Mouse (Mus musculus): ENCODE results near the gene Ninj2.

Gene Ninj2

GRCm38 (mm10) chr6:120127321-120127720 is 34.2 kb downstream of the Ninj2 start:
- DNase-seq (ENCODE audit: inconsistent age in 2 of 2, low spot score in 1 of 2), result no peak

GRCm38 (mm10) chr6:120134748-120135147 is 41.6 kb downstream of the Ninj2 start:
- DNase-seq (ENCODE audit: inconsistent age in 2 of 2, low spot score in 1 of 2), result no peak

DNA sequence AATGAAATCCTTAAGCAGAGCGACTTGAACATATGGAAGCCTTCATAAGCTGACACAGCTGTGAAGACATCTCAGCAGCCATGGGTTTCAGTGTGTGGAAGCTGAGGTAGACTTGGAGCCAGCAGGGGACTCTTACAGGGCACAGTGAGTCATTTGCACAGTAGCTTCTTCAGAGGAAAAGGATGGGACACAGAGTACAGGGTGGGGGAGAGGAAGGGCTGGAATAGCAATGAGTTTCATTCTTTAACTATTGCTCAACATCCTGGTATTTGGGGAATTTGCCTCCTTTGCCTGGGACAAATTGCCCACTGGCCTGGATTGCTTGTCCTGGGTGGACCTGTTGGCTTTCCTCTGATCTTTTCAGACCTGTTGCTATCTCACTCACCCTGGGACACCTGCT is 52.3 kb downstream of the Ninj2 start:
- DNase-seq (ENCODE audit: inconsistent age in 2 of 2, low spot score in 1 of 2), result peak; percentile 62 to 67

DNA sequence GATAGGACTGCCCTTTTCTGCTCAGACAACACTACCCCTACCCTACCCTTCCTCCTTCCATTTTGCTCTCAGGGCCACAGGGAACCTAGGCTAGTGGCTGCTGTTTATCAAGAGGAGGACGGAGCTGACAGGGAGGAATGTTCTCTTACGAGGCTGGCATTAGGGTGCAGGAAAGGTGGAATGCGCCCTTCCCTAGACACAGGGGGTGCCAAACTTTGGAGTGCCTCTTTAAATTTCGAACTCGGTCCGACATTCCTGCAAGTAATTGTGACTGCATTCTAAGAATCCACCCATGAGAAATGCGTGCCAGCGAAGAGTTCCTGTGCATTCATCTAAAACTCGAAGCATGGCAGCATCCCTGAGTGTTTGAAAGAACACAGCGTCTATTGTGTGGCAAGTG is 53.5 kb downstream of the Ninj2 start:
- DNase-seq (ENCODE audit: inconsistent age in 2 of 2, low spot score in 1 of 2), result no peak

GRCm38 (mm10) chr6:120147411-120147810 is 54.3 kb downstream of the Ninj2 start:
- DNase-seq (ENCODE audit: inconsistent age in 2 of 2, low spot score in 1 of 2), result no peak

DNA sequence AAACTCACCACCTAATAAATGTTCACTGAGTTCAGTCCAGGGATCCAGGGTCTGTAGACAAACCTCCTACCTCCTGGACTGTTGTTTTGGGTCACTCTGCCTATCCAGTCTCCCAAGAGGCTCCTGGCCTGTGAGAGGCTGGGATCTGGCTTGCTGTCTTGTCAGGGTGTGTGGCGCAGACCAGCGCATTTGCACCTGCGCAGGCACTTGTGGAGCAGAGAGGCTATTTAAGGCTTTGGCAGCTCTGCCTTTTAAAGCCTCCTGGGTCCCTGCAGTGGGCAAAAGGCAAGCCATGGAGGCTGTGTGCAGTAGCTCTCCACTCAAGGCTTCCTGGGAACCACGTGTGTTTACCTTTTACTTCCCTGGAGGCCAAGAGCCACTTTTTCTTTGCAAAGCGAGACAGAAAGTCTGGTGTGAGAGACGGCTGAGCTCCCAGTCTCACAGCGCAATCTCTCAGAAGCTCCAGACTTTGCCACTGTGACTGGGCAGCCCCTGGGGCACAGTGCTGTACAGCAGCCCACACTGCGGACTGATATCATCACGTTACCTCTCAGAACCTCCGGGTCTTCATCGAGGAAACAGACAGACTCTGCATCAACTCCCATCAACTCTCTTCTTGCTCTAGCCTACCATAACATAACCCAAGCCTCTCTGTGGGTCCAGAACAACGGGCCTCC is 55.7 kb downstream of the Ninj2 start:
- DNase-seq (ENCODE audit: inconsistent age in 2 of 2, low spot score in 1 of 2), result no peak

DNA sequence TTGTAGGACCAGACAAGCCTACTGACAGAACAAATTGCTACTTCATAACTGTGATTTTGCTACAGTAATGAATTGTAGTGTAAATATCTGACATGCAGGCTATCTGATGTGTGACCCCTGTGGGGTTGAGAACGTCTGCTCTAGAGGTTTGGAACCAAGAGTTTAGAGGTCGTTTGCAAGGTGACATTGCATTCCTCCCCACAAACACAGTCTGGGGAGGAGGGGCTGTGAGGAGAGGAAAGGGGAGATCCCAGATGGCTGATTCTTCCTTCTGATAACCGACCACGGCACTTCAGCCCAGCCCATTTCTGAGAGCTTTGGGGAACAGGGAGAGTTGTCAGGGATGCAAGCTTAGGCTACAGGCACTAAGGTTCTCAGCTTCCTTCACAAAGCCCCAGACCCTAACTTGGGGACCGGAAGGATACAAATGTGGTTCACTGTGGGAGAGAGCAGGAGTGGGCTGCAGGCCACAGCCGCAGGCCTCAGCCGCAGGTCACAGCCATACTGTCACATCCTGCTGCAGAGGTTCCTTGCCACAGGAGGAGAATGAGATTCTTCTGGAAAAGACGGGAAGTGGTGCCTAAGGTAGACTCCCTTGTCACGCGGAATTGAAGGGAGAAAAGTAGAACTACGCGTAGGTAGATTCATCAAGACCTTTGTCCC is 56.4 kb downstream of the Ninj2 start:
- DNase-seq (ENCODE audit: inconsistent age in 2 of 2, low spot score in 1 of 2), result no peak

- DNase-seq (ENCODE audit: inconsistent age in 2 of 2, low spot score in 1 of 2), result peak in 1 of 2 experiments; percentile 19
Measured at GRCm38 (mm10) chr6:120150206-120150605, 57.1 kb downstream of the Ninj2 start.

DNA sequence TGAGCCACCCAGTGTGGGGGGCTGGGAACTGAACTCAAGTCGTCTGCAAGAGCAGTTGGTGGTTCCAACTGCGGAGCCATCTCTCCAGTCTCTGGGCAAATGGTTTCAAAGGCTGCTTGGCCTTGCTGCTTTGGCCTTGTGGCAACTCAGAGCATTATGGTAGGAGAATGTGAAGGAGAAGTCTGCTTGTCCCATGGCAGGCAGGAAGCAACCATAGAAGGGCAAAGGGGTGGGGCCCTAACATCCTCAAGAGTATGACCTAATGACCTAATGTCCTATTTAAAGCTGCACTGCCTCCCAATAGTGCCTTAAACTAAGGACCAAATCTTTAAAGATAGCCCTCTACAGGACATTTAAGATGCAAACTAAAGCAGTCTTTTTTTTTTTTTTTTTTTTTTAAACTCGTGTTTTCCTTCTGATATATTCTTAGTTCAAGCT is 58.5 kb downstream of the Ninj2 start:
- DNase-seq (ENCODE audit: inconsistent age in 2 of 2, low spot score in 1 of 2), result peak; percentile 17 to 55

DNA sequence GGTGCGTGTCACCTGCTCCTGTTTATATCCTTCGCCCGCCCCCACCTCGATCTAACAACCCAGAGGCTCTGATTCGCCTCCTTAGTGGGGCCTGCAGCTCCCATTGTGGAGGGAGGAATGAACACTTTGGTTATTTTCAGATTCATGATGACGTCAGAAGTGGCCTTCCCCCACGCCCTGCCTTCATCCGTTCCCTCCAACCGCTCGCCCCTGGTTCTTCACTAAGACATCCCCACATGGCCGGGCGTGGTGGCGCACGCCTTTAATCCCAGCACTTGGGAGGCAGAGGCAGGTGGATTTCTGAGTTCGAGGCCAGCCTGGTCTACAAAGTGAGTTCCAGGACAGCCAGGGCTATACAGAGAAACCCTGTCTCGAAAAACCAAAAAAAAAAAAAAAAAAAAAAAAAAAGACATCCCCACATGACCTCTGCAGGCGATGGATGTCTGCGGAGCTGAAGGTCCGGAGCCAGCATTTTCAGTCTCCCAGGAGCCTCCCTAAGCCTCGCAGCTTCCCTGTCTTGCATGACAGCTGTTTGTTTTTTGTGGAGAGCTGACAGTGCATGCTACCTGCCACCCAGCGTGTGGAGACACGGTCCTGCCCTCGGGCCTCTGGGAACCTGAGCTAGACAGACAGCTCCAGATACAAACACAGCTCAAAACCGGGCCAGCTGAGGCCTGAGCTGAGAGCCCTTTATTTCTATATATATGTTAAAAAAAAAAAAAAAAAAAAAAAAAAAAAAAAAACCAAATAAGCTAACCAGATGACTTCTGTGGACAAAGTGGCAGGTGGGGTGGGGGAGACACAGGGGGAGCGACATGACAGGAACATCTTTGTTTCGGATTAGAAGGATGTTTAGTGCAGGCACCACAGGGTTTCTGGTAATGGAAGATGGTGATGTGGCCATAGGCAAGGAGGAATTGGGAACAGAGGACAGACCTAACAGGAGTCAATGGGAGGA is 59.9 kb downstream of the Ninj2 start:
- no peak for DNase-seq (ENCODE audit: inconsistent age in 2 of 2, low spot score in 1 of 2)

DNA sequence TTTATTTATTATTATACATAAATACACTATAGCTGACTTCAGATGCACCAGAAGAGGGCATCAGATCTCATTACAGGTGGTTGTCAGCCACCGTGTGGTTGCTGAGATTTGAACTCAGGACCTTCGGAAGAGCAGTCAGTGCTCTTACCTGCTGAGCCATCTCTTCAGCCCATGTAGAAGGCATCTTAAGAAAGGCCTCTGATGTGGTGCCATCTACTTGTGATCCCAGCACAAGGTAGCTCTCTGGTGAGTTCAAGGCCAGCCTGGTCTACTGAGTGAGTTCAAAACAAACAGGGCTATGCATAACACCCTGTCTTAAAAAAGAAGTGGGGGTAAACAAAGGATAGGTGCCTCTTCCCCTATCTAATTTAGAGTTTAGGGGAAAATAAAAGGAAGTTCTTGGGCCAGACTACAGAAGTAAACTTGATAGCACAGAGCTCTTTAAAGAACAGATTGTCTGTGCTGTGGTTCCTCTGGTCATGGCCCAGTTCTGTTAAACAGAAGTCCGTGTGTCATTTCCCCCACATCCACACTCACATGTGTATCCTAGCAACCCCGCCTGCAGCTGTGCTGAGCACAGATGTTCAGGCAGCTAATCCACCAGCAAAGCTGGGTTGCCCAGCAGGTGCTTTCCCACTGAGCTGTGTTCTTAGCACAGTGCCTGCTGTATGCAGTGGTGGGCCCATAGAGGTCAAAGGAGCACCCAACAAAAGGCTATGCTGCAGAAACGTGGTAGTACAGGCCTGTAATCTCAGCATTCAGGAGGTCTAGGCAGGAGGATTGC is 61.6 kb downstream of the Ninj2 start:
- peak in 1 of 2 experiments; percentile 29 for DNase-seq (ENCODE audit: inconsistent age in 2 of 2, low spot score in 1 of 2)

GRCm38 (mm10) chr6:120155510-120155909 is 62.4 kb downstream of the Ninj2 start:
- DNase-seq (ENCODE audit: inconsistent age in 2 of 2, low spot score in 1 of 2), result peak in 1 of 2 experiments; percentile 36

GRCm38 (mm10) chr6:120157479-120157878 is 64.3 kb downstream of the Ninj2 start:
- DNase-seq (ENCODE audit: inconsistent age in 2 of 2, low spot score in 1 of 2), result no peak

DNA sequence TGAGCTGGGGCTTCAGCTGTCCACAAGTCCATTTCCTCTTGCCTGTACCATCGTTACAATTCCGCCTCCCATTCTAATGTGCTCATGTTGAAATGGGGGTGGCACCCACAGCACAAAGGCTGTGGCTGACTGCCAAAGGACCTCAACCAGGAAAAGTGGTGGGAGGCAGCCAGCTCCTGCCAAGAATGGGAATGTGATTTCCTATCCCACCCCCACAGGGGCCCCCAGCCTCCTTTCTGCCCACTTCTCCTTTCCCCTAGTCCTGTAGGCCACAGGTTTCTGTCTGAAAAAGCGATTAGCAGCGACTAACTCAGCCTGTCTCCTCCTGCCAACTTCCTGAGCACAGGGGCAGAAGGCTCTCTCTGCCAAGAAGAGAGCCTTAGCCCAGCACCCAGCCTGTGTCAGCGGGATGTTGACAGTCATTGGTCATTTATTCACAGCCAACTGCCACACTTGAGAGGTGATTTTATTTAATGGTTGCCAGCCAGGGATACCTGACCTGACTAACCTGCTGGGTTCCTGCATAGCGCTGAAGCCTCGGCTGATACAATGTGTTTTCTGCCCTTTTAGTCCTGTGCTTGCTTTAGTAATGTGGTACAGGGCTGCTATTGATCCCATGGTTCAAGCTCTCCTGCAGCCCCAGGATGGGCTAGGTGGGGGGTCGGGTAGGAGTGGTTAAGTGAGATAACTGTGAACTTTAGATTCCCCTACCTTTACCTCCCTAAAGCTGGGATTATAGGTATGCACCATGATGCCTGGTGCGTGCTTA is 66.2 kb downstream of the Ninj2 start:
- peak; percentile 33 to 68 for DNase-seq (ENCODE audit: inconsistent age in 2 of 2, low spot score in 1 of 2)

DNA sequence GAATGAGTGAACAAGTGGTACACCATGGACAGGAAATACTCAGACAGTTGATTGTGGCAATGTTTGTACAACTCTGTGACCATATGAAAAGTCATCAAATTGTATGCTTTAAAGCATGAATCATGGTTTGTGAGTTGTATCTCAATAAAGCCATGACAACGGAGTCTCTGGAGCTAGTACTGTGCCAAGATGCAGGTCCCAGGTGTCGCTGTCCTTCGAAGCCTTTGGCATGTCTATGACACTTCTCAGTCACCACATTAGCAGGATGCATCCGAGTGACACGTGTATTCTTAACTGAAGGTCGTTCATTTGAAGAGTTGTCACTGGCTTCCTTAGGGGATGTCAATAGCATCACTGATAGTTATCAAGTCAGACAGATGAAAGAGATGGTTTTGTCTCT is 69.8 kb downstream of the Ninj2 start:
- DNase-seq (ENCODE audit: inconsistent age in 2 of 2, low spot score in 1 of 2), result no peak

DNA sequence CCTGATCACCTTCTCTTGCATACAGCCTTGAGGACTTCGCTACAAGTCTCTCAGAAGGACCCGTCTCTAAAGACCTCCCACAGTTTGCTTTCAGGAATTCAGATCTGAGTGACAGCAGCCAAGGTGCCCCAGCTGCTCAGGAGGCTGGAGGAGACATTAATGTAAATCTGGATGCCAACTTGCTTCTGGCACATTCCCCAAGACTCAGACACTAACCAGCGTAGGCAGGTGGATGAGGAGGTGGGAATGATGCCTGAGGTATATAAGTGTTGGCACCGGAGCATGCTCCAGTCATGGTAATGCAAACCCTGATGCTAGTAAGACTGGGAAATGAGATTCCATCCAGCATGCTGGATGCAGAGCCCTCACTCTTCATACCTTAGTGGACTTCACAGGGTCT is 71.6 kb downstream of the Ninj2 start:
- DNase-seq (ENCODE audit: inconsistent age in 2 of 2, low spot score in 1 of 2), result no peak

- DNase-seq (ENCODE audit: inconsistent age in 2 of 2, low spot score in 1 of 2), result no peak
Measured at GRCm38 (mm10) chr6:120167574-120167973, 74.4 kb downstream of the Ninj2 start.

DNA sequence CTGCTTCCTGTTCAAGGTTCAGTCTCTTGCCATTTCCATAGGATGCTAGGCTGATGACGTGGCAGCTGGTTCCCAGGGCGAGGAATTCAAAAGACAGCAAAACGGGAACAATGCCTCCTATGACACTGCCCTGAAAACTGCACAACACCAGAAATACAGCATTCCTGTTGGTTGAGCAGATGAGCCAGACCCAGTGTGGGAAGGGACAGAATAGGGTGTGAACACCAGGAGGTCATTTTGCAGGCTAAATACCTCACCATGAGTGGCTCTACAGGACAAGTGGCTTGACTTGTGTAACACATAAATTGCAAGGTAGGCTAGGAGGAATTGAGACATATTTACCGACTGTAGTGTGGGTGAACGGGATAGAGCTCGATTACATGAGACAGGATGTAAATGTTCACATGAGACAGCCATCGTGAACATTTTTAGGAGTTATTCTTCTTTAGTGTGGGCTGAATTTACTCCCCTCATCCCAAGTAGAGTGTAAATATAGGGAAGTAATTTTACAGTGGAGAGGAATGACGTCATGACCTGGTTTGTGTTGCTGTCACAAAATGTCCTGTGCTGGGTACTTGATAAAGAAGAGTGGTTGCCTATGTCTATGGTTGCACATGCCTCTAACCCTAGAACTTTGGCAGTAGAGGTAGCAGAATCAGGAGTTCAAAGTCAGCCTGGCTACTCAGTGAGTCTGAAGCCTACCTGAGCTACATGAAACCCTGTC is 79.3 kb downstream of the Ninj2 start:
- peak in 1 of 2 experiments; percentile 19 for DNase-seq (ENCODE audit: inconsistent age in 2 of 2, low spot score in 1 of 2)

GRCm38 (mm10) chr6:120174028-120174601 is 81.0 kb downstream of the Ninj2 start:
- DNase-seq (ENCODE audit: inconsistent age in 2 of 2, low spot score in 1 of 2), result peak in 1 of 2 experiments; percentile 46
